Mouse (Mus musculus): ENCODE data around the gene Tox3.

Gene Tox3

DNA sequence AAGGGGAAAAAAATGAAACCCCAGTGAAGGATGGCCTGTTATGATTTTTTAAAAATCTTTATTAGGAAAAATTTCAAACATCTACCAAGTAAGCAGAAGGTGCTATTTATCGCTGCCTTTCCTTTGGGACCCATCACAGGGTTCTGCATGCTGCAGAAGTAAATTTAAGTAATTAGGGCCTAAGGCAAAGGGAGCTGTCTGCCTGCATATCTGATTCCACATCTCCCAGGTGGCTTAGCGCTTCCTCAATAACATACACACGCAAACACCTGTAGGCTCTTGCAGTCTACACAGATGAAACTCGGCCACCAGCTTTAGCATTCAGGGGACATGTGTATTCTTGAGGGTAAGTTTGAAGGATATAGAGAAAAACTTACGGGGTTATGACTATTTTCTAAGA lies 104.2 kb downstream of the Tox3 start:
- no peak for DNase-seq (ENCODE audit: low spot score in 2 of 2)

DNA sequence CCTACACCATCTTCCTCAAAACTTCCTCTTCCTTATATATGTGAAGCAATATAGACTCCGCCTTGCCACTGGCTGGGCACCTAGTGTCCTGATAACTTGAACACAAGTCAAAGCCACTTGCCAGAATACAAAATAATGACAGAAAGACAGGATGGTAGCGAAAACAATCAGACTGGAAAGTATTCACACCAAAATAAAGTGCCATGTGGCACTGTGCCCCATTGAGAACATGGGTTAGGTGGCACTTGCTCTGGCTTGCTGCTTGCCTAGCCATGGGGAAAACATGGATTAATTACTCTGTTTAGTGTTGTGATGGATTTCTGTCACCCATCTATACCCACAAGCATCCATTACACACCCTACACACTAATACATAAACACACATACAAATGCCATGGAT lies 105.8 kb downstream of the Tox3 start:
- no peak for DNase-seq (ENCODE audit: low spot score in 2 of 2)

DNA sequence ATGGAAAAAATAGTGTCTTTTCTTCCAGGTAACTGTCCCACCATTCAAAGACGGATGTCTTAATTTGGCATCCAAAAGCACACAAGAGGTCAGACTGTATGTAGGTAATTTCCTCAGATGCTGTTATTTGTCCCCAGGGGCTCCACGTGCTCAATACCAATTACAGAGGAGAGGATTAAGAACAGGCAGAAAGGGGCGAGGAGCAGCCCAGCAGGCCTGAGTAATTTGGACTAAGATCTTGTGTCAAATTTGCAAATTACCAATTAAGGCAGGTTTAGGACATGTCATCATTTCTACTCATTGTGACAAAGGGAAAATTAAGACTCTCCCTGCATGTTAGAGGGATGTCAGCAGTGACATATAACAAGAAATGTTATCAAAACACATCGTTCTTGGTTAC lies 106.7 kb downstream of the Tox3 start:
- no peak for DNase-seq (ENCODE audit: low spot score in 2 of 2)

DNA sequence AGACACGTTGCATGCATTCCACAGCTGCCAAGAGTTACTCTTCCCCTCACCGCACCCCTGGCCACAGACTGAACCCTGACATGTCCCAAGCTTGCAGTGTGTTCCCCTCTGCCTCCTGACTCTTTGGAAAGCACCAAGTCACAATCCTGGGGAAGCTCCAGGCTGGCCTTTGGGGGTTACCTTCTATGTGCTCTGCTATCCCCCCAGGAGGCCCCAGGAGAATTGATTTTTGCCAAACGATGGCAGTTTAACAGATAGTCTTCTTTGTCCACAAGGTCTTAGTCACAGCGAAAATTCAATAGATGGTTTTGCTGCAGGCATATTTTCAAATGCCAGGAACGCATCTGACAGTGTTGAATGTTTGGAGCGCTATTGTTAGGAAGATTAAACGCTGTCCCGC lies 115.6 kb downstream of the Tox3 start:
- no peak for DNase-seq (ENCODE audit: low spot score in 2 of 2)

DNA sequence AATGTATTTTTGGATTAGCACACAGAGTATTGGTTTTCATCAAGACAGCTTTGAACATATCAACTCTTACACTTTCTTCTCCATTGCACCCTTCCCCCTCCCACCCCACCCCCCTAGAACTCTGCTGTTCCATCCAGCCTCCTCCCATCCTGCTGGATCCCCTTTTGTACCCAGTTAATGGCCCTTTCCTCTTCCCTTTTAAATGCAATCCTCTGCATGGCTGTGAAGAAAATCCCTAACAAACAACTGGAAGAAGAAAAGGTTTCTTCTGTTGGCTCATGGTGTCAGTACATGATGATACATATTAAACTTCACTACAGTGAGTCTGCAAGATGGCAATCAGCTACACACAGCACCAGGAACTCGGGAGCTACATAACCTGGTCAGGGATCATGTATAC lies 124.0 kb downstream of the Tox3 start:
- DNase-seq (ENCODE audit: low spot score in 2 of 2) = no peak

DNA sequence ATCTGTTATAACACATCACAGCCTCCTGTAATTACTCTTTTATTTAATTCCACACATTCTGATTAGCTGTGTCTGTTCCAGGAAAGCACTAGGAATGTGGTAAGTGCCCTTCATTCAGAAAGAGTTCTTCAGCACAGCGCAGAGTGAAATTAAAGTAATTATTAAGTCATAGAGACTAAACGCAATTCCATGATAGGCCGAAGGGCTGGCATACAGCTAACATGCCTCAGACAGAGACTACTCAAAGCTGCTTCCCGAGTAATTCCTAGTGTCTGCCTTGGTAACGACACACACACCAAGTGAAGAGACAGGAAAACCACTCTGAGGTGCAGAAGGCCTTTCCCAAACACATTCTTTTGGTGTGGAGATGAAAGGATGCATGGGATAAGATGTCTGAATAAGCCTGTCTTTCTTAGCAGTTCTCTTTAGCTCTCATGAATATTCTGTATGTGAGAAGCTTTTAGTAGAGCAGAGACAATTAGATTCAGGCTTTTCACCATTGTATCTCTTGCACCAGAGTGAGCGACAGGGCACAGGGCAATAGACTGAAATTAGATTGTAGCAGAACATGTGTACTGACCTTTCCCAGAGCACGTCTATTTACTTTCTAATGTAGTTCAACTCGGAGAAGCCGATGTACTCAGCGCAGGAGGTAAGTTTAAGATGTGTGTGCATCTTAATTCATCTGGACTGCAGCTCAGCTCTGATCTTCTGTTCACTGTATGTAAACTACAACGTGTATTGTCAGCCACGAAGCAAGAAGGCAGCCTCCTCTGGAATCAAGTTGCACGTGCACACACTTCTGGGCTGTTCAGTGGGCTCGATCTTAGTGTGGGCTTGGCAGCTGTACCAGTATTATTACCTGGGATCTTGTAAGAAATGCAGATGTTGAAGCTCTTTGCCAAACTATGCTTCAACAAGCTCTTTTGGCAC lies 138.8 kb downstream of the Tox3 start:
- DNase-seq (ENCODE audit: low spot score in 2 of 2) = no peak
